Mouse (Mus musculus): Measurements from ENCODE around the gene Cnot1. TPM values are rescaled to one million over a fixed set of nuclear protein-coding genes. Genes with fewer than 3 reads are reported as not detected.

Cnot1 gene
- total RNA-seq, 1 experiment: 207 TPM

DNA sequence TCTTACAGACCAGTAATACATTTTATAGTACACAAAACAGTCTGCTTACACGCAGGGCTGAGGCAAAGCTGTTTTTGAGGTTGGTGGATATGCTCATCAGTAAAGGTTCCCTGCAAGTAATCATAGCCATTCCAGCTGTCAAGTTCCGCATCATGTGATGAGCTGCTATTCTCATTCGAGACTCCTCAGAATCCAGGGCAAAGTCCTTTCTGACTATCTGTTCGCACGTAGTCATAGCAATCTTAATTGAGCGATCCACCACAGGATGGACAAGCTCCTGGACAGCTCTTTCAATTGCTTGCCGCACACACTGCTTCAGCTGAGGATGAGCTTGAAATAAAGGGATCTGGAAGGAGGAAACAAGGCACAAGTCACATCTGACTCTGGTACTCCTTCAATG is 65.5 kb downstream of the Cnot1 start:
- H3K4me3 ChIP-seq (ENCODE audit: insufficient read depth in 1 of 2, low read depth in 1 of 2, low read length in 2 of 2, poor library complexity in 1 of 2, severe bottlenecking in 1 of 2): no peak overlapping the region
- DNase-seq (ENCODE audit: low read depth, low spot score): no peak
- H3K36me3 ChIP-seq (ENCODE audit: control insufficient read depth, insufficient read depth, low read length, poor library complexity, severe bottlenecking): peaks cover 44% of the 10 kb centered on the region
- TF ChIP-seq ZC3H11A (IDR thresholded peaks at IDR 0.05; ENCODE audit: borderline replicate concordance, low read depth, low read length): no peak
- no peak for TF ChIP-seq HCFC1 (IDR thresholded peaks at IDR 0.05; ENCODE audit: borderline replicate concordance, insufficient read depth, low read length)
- TF ChIP-seq ZNF384 (IDR thresholded peaks at IDR 0.05; ENCODE audit: low read depth, low read length): no peak
- no peak for TF ChIP-seq CHD2 (IDR thresholded peaks at IDR 0.05; ENCODE audit: low read depth, low read length)
- no peak for TF ChIP-seq MAFK (IDR thresholded peaks at IDR 0.05; ENCODE audit: insufficient read depth, low read depth, low read length)
- no peaks in the 10 kb centered on the region for H3K9me3 ChIP-seq (ENCODE audit: control insufficient read depth, insufficient read depth, low read depth, low read length)
- H3K27ac ChIP-seq (ENCODE audit: insufficient read depth, low read depth, low read length, poor library complexity, severe bottlenecking): no peak overlapping the region
- H3K4me1 ChIP-seq (ENCODE audit: control insufficient read depth in 2 of 2, insufficient read depth in 2 of 2, low read length in 2 of 2, poor library complexity in 1 of 2): no peaks in the 10 kb centered on the region
- H3K9ac ChIP-seq (ENCODE audit: insufficient read depth, low read depth, low read length, poor library complexity, severe bottlenecking): no peak overlapping the region
- in situ Hi-C loops (cut with MboI; ENCODE audit: low sequenced_read_pairs in 2 of 2, unreplicated experiment in 2 of 2): no loop called here

GRCm38 (mm10) chr8:95738596-95738995 is 68.7 kb downstream of the Cnot1 start:
- in situ Hi-C loops (cut with MboI; ENCODE audit: low sequenced_read_pairs in 2 of 2, unreplicated experiment in 2 of 2): no loop called here
- no peak overlapping the region for H3K27ac ChIP-seq (ENCODE audit: insufficient read depth, low read depth, low read length, poor library complexity, severe bottlenecking)
- H3K9me3 ChIP-seq (ENCODE audit: control insufficient read depth, insufficient read depth, low read depth, low read length): no peaks in the 10 kb centered on the region
- no peak overlapping the region for H3K9ac ChIP-seq (ENCODE audit: insufficient read depth, low read depth, low read length, poor library complexity, severe bottlenecking)
- no peaks in the 10 kb centered on the region for H3K4me1 ChIP-seq (ENCODE audit: control insufficient read depth in 2 of 2, insufficient read depth in 2 of 2, low read length in 2 of 2, poor library complexity in 1 of 2)
- DNase-seq (ENCODE audit: low read depth, low spot score): no peak
- H3K36me3 ChIP-seq (ENCODE audit: control insufficient read depth, insufficient read depth, low read length, poor library complexity, severe bottlenecking): peaks cover 46% of the 10 kb centered on the region
- TF ChIP-seq MAFK (IDR thresholded peaks at IDR 0.05; ENCODE audit: insufficient read depth, low read depth, low read length) (no peak), ZNF384 (IDR thresholded peaks at IDR 0.05; ENCODE audit: low read depth, low read length) (no peak), HCFC1 (IDR thresholded peaks at IDR 0.05; ENCODE audit: borderline replicate concordance, insufficient read depth, low read length) (no peak), ZC3H11A (IDR thresholded peaks at IDR 0.05; ENCODE audit: borderline replicate concordance, low read depth, low read length) (no peak), CHD2 (IDR thresholded peaks at IDR 0.05; ENCODE audit: low read depth, low read length) (no peak)
- no peak overlapping the region for H3K4me3 ChIP-seq (ENCODE audit: insufficient read depth in 1 of 2, low read depth in 1 of 2, low read length in 2 of 2, poor library complexity in 1 of 2, severe bottlenecking in 1 of 2)

- in situ Hi-C loops (cut with MboI; ENCODE audit: low sequenced_read_pairs in 2 of 2, unreplicated experiment in 2 of 2): loop anchor here in 1 of 2 experiments (5.0 kb wide), 1 partner anchor 35 kb away; no protein-coding TSS in a partner anchor
- no peaks in the 10 kb centered on the region for H3K4me1 ChIP-seq (ENCODE audit: control insufficient read depth in 2 of 2, insufficient read depth in 2 of 2, low read length in 2 of 2, poor library complexity in 1 of 2)
- peaks cover 47% of the 10 kb centered on the region for H3K36me3 ChIP-seq (ENCODE audit: control insufficient read depth, insufficient read depth, low read length, poor library complexity, severe bottlenecking)
- no peak overlapping the region for H3K27ac ChIP-seq (ENCODE audit: insufficient read depth, low read depth, low read length, poor library complexity, severe bottlenecking)
- DNase-seq (ENCODE audit: low read depth, low spot score): no peak
- H3K9ac ChIP-seq (ENCODE audit: insufficient read depth, low read depth, low read length, poor library complexity, severe bottlenecking): no peak overlapping the region
- H3K4me3 ChIP-seq (ENCODE audit: insufficient read depth in 1 of 2, low read depth in 1 of 2, low read length in 2 of 2, poor library complexity in 1 of 2, severe bottlenecking in 1 of 2): no peak overlapping the region
- TF ChIP-seq MAFK (IDR thresholded peaks at IDR 0.05; ENCODE audit: insufficient read depth, low read depth, low read length) (no peak), HCFC1 (IDR thresholded peaks at IDR 0.05; ENCODE audit: borderline replicate concordance, insufficient read depth, low read length) (no peak), CHD2 (IDR thresholded peaks at IDR 0.05; ENCODE audit: low read depth, low read length) (no peak), ZC3H11A (IDR thresholded peaks at IDR 0.05; ENCODE audit: borderline replicate concordance, low read depth, low read length) (no peak), ZNF384 (IDR thresholded peaks at IDR 0.05; ENCODE audit: low read depth, low read length) (no peak)
- H3K9me3 ChIP-seq (ENCODE audit: control insufficient read depth, insufficient read depth, low read depth, low read length): no peaks in the 10 kb centered on the region
Observed at GRCm38 (mm10) chr8:95727625-95728024, 79.6 kb downstream of the Cnot1 start.

- no peak overlapping the region for H3K27ac ChIP-seq (ENCODE audit: insufficient read depth, low read depth, low read length, poor library complexity, severe bottlenecking)
- DNase-seq (ENCODE audit: low read depth, low spot score): no peak
- in situ Hi-C loops (cut with MboI; ENCODE audit: low sequenced_read_pairs in 2 of 2, unreplicated experiment in 2 of 2): no loop called here
- TF ChIP-seq ZC3H11A (IDR thresholded peaks at IDR 0.05; ENCODE audit: borderline replicate concordance, low read depth, low read length): no peak
- TF ChIP-seq ZNF384 (IDR thresholded peaks at IDR 0.05; ENCODE audit: low read depth, low read length): no peak
- TF ChIP-seq CHD2 (IDR thresholded peaks at IDR 0.05; ENCODE audit: low read depth, low read length): no peak
- no peak for TF ChIP-seq MAFK (IDR thresholded peaks at IDR 0.05; ENCODE audit: insufficient read depth, low read depth, low read length)
- TF ChIP-seq HCFC1 (IDR thresholded peaks at IDR 0.05; ENCODE audit: borderline replicate concordance, insufficient read depth, low read length): no peak
- peaks cover 24% of the 10 kb centered on the region for H3K36me3 ChIP-seq (ENCODE audit: control insufficient read depth, insufficient read depth, low read length, poor library complexity, severe bottlenecking)
- H3K9me3 ChIP-seq (ENCODE audit: control insufficient read depth, insufficient read depth, low read depth, low read length): no peaks in the 10 kb centered on the region
- H3K4me3 ChIP-seq (ENCODE audit: insufficient read depth in 1 of 2, low read depth in 1 of 2, low read length in 2 of 2, poor library complexity in 1 of 2, severe bottlenecking in 1 of 2): peak overlapping the region; percentile 92 to 96
- peaks cover 2 to 17% of the 10 kb centered on the region in 2 experiments for H3K4me1 ChIP-seq (ENCODE audit: control insufficient read depth in 2 of 2, insufficient read depth in 2 of 2, low read length in 2 of 2, poor library complexity in 1 of 2)
- H3K9ac ChIP-seq (ENCODE audit: insufficient read depth, low read depth, low read length, poor library complexity, severe bottlenecking): peak overlapping the region; percentile 96
Observed at GRCm38 (mm10) chr8:95716546-95717335, 90.5 kb downstream of the Cnot1 start.

Data from ES-E14 (cell line).